Mouse (Mus musculus) heart, postnatal 10 days (tissue): ENCODE measurements at regions not wholly inside any gene's neighbourhood (a gene's known extent, or its start where the extent isn't known, plus 50 kb on each side); places are given as distances from the start of the nearest gene placed in this dataset.

Source experiments
- DNase-seq, 2 experiments: peaks; one replicate each; pipeline ENCODE4 v3.0.0; 2021
- intact Hi-C: fragments of 180-260 bp; cut with DNase I; formaldehyde crosslinking; loops from one replicate; pipeline ENCODE4 v1.15.1; 2025

DNA sequence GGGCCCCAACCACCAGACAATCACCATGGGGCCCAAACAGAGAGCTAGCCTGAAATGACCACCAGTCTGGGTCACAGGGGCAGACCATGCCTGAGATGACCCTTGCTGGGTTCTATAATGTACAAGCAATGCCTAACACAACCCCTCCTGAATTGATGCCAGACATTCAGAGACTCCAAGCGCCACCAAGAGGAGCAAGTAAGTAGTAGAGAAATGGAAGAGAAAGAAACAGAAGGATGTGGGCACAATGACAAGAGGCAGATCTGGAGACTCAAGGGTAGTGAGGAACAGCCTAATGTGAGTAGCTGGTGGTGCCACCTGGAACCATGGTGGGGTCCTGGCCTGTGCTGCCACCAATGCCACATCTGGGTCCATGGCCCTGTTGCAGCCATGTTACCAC lies 566.6 kb upstream of the Adamts9 start:
- intact Hi-C loops, result no loop called here
- peak; percentile 1 to 4 for DNase-seq

DNA sequence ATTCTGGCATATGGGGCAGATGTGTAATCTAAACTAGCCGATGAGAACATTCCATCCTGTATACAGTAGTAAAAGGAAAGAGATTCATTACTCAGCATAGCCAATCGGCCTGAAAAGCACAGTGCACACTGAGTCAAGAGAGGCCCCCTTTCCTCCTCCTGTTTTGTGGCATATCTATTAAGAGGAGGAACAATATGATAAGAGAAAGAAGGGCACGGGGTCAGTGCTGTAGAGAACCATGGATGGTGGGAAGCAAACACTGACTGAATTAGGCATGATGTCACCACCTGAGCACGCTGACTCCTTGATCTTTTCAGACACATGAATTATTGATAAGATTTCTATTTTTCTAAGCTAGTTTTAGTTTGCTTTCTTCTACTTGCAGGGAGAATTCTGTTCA lies 554.5 kb upstream of the Adamts9 start:
- no peak for DNase-seq

DNA sequence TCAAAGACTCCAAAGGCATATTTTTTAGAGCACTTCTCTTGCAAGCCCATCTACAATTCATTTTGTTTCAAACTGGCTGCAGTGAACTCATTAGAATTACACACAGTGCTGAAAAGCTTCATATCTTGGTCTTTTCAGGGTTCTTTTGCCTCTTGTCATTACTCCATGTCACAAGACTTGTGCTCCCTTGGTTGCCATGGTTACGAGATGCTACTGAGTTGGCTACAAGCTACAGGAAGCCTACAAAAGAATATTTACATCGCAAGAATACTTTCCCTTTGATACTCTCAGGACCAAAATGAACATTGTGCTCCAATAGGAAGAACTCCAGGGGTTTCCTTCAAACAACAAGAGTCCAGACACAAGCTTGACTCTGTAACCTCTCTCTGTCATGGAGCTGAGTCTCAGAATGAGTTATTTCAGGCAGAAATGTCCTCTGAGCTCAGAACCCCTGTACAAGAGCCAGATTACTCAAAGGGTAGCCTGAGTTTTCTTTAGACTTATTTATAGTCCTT lies 545.2 kb upstream of the Adamts9 start:
- no peak for DNase-seq
- intact Hi-C loops, result no loop called here

More for the DNA sequence above, 554.5 kb upstream of the Adamts9 start:
- intact Hi-C loops, result no loop called here

DNA sequence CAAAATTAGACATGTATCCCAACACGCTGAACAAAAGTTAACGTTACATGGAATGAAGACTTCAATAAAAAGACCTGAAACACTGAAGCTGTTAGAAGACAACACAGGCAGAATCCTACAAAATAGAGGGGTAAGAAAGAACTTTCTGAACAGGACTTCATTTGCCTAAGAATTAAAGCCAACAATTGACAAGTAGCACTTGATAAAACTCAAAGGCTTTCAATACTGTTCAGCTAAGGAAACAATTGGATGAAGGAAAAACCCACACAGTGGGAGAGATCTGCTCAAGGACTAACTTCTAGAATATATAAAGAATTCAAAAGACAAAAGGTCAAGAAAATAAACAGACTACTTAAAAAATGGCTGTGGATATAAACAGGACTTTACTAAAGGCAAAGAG lies 535.2 kb upstream of the Adamts9 start:
- intact Hi-C loops, result no loop called here
- DNase-seq, result no peak

DNA sequence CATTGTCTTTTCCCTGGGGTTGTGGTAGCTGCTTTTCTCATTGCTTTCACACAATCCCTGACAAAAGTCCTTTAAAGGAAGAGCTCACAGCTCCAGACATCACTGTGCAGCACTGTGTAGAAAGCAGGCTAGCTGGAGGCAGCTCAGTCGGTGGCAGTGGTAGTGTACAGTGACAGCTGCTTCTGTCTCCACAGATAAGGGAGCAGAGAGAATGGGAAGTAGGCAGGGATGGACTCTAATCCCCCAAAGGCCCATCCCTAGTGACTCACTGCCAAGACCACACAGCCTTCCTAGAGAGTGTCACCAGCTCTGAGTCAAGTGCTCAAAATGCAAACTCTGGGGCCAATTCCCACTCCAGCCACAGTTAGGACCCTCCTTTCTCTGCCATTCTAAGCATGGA lies 531.7 kb upstream of the Adamts9 start:
- DNase-seq, result no peak
- intact Hi-C loops, result no loop called here

DNA sequence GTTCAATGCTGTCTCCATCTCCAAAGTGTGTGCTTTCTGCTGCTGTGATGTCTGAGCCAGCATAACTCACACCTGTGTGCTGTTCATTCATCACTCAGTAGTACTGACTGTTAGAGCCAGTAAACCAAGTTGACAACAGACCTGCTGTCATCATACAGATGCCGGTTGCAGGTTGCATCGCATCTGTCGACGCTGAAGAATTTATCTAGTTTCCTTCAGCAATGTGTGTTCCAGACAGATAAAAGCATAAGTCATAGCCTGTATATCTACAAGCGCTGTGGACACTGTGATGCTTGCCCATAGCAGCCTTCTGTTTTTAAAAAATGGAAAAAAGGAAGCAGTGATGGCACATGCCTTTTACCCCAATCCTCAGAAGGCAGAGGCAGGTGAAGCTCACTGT lies 524.6 kb upstream of the Adamts9 start:
- intact Hi-C loops, result no loop called here

DNA sequence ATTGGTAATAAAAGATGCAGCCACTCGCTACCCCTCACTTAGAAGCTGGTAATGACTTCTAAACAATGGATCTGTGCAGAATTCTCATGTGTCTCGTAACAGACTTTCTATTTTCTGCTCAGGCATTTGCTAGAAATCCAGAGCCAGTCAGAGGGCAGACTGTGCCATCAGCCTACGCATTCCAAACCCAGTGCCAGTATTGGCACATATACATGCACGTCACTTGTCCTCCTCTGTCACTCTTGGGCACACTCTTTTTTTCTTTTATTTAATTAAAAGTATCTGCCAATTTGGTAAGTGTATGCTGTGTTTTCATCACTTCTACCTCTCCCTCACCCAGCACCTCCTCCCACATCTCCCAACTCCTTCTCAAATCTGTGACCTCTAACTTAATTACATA lies 519.6 kb upstream of the Adamts9 start:
- intact Hi-C loops, result no loop called here
- peak; percentile 12 to 19 for DNase-seq

More for the DNA sequence above, 524.6 kb upstream of the Adamts9 start:
- no peak for DNase-seq

DNA sequence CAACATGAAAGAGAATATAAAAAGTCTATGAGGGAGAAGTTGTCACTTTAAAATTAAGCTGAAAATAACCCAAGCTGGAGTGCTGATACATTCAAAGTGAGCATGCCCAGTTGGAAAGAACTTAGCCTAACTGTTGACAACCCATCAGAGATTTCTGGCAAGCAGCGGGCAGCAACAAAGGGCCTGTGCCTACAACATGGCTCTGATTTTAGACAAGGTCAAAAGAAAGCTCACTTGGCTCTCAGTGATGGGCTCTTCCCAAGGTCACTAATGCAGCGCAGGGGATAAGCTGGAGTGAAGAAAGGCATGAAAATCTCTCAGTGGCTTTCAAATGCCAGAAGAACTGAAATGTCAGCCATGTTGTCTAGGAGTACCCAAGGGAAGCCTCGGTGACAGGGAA lies 518.1 kb upstream of the Adamts9 start:
- intact Hi-C loops, result no loop called here
- DNase-seq, result peak; percentile 67 to 74

DNA sequence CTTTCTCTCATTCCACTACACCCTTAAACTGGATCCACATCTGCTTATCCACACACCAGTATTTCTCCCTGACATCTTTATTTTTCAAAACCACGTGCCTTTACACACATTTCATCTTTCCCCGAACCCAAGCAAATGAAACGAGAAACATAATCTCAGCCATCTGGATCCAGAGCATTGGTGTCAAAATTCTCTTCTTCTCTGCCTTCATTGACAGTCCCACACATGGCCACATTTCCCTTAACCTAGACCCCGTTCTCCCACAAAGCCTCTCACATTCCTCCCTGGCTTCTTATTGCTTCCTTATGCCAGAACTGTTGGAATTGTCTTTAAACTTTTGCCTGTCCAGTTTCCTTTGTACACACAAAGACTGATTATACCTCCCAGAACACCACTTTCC lies 514.3 kb upstream of the Adamts9 start:
- DNase-seq, result no peak
- intact Hi-C loops, result no loop called here

DNA sequence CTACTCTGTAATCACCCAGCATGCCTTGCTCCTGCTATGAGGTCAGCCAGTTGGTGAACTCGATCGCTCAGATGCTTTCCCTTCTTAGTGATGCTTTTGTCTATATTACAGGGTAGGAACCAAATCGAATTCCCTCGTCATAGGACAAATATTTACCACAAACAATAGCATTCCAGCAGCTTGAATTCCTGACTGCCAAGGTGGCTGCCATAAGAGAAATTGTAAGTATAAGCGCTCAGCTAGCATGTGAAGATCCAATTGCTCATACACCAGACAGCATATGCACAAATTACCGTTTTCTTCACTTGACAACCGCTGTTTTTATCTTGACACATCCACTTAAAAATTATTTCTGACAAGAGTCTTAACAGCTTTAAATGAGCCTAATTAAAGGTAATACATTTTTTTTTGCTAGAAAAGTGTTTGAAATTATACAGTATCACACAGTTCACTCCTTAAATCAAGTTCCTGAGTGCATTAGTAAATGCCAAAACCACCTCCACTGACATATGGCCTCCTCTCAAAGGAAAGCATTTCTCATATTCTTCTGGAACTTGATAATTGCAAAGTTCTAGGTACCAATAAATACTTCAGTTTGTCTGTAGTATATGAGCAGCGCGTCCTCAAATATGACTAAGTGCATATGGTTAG lies 513.2 kb upstream of the Adamts9 start:
- intact Hi-C loops, result no loop called here
- DNase-seq, result no peak

DNA sequence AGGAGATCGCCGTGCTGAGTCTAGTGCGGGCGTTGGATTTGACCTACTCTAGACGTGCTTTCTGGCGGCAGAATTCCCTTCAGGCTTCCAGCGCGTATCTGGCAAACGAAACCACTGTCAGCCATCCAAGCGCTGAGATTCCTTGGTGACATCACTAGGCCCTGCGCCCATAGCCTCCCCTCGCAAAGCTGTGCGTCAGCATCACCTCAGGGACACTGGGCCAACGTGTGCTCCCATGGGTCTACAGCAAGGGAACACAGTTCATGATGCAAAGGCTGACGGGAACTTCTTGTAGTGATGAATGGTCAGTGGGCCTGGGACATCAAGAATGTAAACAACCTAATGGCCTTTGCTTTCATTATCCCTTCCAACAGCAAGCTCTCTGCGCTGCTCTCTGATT lies 502.3 kb upstream of the Adamts9 start:
- DNase-seq, result peak; percentile 75 to 83
- intact Hi-C loops, result loop anchor here (1.0 to 10.0 kb wide), 4 partner anchors 97 to 661 kb away; partner anchors contain the start of gene Adamts9

DNA sequence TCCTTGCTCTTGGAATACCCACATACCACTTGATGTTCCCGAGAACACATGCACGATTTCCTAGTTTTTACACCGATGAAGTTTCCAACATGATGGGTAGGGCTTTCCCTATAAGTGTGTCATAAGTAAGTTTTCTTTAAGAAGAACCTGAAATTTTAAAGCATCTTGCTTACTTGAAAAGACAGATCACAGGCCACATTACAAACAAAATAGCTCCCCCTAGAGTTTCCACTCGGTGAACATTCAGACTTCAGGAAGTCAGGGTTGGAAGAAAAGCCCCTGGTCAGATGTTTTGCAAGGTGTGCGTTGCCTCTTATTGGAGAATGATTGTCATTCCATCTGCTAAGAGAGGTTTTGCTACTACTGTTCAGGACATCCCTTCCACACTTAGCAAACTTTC lies 501.8 kb upstream of the Adamts9 start:
- DNase-seq, result peak; percentile 60 to 66
- intact Hi-C loops, result loop anchor here (1.0 to 10.0 kb wide), 4 partner anchors 98 to 660 kb away; partner anchors contain the start of gene Adamts9

DNA sequence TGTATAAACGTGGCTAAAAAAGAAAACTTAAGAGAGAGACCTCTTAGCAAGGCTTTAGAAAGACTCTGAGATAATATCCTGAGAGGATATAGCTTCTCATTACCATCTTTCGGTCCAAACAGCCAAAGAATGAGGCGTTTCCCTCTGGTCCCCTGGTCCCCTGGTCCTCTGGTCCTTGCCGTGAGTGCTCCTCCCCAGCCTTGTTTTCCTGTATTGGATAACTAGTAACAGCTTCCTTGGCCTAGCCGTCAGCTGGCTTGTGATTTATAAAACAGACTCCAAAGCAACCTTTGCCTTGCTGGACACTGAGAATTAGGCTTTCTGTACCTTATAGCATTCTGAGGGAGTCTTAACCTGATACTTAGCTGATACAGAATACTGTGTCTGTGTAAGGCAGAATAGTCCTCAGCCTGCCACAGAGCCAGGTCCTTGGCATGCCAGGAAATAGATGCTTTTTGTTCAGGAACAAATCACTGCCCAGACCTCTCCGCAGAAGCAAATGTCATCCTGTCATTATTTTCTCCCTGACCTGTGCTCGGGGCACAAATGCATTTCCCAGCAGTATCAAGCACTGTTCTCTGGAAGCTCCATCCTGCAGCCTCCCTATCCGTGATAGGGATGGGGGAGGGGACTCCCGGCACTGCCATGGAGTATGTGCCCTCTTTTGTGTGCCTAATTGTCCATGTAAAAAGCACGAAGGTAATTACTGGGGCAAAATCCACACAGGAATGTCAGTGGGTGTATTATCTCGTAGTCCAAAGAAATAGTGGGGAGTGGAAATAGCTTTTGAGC lies 500.7 kb upstream of the Adamts9 start:
- DNase-seq, result peak; percentile 16 to 17

DNA sequence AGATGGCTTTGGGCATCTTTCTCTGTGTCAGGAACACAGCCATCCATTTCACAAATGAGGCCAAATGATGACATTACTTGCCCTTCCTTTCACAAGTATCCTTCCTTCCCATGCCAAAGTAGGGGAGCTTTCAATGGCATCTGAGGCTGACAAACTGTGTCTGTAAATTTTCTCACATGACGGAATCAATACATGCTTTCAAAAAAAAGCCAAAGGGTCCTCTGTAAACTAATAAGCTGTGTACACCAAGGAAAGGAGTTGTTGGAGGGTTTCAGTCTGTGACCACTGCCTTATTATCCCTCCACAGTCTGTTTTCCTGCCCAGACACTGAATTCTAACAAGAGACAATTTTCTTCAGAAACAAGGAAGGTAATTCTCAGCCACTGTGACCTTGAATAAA lies 490.2 kb upstream of the Adamts9 start:
- no peak for DNase-seq
- intact Hi-C loops, result no loop called here

More for the DNA sequence above, 500.7 kb upstream of the Adamts9 start:
- intact Hi-C loops, result loop anchor here (2.0 to 10.0 kb wide), 5 partner anchors 99 to 659 kb away; no protein-coding TSS in a partner anchor

DNA sequence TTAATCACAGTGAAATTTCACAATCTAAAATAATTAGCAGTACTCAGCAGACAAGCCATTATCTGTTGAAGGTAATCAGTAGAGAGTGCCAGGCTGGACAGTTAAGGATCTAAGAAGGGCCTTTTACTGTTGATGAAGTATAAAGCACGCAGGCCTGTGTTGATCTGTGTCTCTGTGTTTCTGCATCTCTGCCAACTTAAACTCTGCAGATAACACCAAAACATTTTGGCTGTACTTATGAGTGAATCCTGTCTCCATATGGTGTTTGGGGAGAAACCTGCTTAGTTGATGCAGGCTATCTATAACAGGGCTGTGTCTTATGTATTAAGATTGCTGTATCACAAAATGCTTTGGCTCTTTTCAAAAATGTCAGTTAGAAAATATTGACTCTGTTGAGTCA lies 482.8 kb upstream of the Adamts9 start:
- intact Hi-C loops, result no loop called here
- no peak for DNase-seq

DNA sequence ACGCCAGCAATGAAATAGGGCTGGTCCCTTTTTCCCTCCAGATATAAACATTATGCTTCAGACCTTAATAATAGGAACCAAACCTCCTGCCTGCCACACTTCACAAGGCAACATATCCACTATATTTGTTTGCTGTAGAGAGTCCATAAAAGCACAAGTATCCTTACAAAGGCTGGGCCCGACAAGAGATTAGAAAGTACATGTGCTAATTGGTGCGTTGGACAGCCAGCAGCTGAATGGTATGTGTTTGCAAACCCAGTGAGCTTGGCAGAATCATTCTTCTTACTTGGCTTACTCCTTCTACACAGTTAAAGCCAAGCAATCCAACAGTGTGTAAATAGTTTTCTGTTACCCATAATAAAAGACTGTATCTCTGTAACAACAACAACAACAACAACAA lies 479.6 kb upstream of the Adamts9 start:
- intact Hi-C loops, result no loop called here
- DNase-seq, result peak; percentile 14 to 18

DNA sequence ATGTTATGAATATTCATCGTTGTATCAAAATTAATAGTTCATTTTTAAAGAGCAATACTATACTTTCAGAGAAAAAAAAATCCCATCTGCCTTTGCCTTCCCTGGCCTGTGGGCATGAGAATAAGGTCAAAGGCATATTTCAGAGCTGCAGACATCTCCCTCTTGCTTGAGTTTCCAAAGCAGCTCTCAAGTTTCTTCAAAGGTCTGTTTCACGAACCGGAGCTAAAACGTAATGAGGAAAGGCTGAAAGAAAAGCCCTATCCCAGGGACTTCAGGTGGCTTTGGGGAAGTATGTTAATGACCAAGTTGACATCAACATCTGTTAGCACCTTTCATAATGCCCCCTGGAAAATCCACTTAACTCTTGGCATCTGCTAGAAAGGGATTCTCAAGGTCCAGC lies 479.0 kb upstream of the Adamts9 start:
- DNase-seq, result no peak
- intact Hi-C loops, result no loop called here

DNA sequence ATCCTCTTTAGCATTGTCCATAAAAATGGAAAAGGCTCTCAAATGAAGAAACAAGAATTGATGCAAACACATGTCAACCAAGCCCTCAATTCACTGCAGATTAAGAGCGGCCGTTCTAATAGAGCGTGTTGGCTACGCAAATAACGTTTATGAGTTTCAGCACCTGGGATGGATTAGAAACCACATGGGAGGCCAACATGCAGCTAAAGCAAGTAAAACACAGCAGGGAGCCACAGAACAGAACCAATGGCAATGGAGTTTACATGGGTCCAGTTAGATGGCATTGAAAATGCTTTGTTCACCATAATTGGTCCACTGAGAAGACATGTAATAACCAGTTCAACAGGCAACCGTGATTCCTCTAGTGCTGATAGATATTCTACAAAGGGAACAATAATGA lies 474.3 kb upstream of the Adamts9 start:
- DNase-seq, result no peak

DNA sequence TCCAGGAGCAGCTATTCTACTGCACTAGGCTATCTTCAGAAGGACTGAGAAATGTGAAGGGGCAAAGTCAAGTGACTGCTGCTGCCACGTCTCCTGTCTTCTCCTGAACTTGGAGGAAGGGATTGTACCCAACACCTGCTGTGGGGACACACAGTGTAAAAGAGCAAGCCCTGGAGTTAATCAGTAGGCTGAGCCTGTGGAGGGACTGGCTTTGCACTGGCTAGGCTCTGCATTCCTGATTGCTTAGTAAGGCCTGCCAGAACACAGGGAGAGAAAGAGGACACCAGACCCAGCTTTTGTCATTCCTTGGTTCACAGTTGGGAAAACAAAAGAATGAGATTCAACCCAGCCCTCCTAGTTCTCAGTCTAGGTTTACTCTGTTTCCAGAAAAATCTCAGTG lies 472.7 kb upstream of the Adamts9 start:
- intact Hi-C loops, result no loop called here

More for the DNA sequence above, 474.3 kb upstream of the Adamts9 start:
- intact Hi-C loops, result no loop called here

DNA sequence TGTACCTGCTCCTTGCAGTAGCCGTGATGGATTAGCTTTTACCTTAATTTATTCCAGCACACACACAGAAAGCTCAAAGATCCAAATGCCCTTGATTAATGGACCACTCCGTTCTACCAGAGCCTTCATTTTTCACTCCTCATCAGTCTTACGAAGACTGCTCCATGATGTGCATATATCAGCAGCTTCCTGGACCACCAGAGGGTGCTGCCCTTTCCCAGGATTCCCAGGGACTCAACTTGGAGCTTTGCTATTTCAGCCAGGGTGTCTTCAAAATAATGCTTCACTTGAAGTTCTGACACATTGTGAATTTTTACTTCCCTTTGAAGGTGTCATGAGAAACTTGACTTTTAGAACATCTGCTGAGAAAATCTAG lies 467.8 kb upstream of the Adamts9 start:
- no peak for DNase-seq
- intact Hi-C loops, result no loop called here

More for the DNA sequence above, 472.7 kb upstream of the Adamts9 start:
- DNase-seq, result peak; percentile 20 to 31

DNA sequence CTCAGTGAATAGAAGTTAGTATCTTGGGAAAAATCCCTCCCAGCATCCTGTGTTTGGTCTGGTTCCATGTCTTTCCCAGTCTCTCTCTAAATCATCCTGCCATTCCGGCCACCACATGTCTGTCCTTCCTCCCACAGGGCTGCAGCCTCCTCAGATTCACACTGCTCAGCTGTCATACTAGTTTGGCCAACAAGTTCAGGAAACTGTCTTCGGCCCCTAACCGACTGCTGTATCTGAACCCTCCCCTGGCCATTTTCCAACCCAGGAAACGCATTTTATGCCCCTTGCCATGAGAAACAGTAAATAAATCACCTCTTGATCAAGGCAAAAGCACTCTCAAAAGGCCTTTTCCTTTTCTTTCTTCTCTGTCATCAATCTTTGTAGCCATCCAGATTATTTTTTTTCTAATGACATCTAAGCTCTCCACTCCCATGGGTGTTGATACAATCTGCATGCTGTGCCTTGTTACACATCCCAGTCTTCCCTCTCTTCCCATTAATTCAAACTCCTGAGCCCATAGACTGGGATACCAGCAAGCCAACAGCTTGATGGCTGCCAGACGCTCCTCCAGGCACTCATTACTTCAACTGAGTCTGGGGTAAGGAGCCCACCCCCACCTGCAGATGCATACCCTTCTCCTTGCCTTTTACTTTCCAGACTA lies 467.3 kb upstream of the Adamts9 start:
- intact Hi-C loops, result no loop called here
- DNase-seq, result no peak
